Mouse (Mus musculus): ENCODE measurements around the gene Eef2.

GRCm38 (mm10) chr10:81200141-81200540 lies 23.7 kb downstream of the Eef2 start:
- TF ChIP-seq CTCF (conservative IDR thresholded peaks at IDR 0.05; ENCODE audit: insufficient read depth, insufficient read length, low read depth, low read length), result no peak
- TF ChIP-seq POLR2A (IDR thresholded peaks at IDR 0.05; ENCODE audit: low read depth, low read length), result no peak

Data from kidney, adult 2 months (tissue).